Mouse (Mus musculus): ENCODE measurements at regions not wholly inside any gene's neighbourhood (a gene's known extent, or its start where the extent isn't known, plus 50 kb on each side); places are given as distances from the start of the nearest gene placed in this dataset.

DNA sequence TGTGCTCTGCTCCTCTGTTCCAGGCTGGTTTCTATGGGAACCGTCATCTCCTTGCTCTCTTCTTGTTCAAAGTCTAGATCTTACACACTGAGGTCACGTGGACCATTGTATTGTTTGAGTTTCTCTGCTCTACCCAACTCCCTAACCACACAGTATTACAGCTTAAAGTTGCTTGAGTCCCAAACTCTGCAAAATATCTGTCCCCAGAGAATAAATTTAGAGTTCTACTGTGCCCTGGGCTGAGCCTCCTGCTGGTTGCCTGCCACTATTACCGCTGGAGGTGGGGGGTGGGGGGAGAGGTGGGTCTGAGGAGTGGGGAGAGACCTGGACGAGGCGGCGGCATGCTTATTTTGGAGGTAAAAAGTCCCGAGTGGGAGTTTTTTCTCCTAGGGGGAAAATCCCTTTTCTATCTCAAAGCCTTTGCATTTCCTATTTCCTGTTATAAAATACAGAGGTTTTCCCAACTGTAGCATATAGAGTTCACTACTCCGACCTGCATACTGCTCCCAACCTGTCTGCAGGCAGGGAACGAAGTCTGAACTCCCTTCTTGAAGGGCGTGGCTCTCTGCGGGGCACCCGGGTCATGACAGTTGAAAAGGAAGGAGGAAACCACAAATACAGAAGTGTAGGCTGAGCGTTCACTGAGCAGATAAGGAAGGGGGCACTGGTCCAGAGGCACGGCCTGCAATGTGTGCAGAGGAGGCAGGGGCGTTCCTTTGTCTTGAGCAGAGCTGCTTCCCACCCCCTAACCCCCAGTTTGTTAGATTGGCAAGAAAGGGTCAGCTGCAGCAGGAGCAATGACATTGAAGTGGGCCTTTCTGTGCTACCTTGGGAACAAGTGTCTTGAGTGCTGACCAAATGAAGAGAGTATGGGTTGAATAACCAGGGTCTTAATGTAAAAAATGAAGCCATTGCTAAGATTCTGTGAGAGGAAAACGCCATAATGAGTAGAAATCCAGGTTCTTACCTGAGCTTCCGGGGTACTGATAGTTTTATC, 188.7 kb downstream of the Akap7 start:
- peak; percentile 12 for DNase-seq (ENCODE audit: low spot score)

DNA sequence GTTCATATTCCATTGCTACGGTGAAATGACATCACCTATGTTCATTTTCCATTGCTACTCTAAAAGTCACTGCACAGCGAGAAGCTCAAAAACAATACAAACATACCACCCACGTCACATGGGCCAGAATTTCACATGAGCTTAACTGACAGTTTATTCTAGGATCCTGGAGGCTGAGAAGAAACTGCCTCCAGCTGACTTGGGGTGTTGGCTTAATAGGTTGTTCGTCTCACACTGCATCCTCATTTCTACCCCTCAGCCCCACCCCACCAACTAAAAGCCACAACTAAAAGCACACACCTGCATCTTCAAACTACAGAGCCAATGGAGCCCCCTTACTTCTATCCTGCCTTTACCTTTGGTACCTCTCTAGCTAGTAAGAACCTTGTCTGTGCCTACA, 187.0 kb upstream of the Arg1 start:
- no peak for DNase-seq (ENCODE audit: low spot score)

DNA sequence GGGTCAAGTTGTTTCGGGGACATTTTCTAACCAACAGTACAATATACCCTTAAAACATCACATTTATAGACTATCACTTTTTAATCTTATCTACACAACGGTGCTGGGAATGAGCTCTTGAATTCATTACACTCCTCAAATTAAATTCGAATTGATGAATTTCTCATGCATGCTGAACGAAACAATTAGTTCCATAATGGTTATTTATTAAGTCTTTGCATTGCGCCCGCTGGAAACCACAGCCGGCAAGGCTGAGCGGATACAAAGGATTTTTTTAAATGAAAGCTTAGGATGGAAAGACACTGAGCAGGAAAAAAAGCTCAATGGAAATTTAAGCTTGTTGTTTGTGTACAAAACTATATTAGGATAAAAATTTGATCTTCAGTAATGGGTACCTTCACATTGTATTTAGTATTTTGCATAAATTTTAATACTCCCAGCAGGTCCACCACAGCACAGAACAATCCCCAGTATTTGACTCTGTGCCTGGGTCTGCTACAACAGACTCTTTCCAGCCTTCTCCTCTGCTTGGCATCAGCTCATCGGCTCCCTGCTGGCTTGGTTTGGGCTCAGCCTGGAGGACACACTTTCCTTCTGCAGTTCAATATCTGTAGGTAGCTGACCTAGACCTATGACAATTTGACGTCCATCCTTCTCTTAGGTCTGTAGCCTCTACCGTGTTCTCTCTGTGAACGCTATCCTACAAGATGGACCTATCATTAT, 185.3 kb upstream of the Arg1 start:
- DNase-seq (ENCODE audit: low spot score): no peak

DNA sequence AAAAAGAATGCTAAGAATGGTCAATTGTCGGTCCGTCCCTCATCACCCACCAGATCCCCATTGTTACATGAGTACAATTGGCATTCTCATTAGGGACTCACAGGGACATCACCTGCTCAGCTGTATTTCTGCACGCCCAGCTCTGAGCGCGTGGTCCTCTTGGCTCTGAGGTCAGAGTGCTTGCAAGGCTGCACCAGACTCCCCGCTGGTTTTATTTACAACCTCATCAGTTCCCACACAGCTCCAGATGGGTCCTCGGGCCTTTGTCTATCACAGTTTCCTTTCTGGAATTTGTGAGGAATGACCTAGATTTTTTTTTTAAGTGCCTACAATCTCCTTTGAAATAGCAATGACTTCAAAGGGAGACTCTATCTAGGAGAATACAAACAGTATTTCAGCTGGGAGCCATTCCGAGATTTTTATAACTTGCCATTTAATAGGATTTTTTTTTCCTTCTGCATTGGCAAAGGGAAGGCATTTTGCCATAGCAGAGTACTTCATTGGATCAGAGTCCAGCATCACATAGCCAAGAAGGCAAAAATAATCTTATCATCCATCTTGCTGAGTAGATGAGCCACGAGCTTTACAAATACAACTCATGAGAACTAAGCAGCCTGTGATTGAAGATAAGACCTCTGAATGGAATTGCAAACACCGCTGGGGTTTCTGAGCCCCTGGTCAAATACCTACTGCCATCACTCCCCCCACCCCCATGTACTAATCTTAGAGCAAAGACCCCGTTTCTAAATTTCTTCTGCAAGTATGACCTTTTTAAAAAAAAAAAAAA, 184.5 kb upstream of the Arg1 start:
- DNase-seq (ENCODE audit: low spot score): no peak

DNA sequence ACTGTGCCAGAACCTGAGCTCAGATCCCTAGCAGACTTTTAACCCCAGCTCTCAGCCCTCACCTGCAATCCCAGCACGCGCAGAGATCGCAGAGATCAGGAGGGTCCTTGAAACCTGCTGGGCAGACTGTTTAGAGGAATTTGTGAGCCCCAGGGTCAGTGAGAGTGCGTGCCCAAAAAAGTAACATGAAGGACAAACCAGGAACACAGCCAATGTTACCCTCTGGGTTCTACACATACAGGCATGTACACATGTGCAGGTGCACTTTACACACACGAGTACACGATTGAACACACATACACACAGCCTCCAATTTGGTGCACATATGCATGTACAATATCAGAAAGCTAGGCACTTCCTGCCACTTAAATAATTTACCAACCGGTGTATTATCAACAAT, 183.9 kb upstream of the Arg1 start:
- DNase-seq (ENCODE audit: low spot score): no peak

DNA sequence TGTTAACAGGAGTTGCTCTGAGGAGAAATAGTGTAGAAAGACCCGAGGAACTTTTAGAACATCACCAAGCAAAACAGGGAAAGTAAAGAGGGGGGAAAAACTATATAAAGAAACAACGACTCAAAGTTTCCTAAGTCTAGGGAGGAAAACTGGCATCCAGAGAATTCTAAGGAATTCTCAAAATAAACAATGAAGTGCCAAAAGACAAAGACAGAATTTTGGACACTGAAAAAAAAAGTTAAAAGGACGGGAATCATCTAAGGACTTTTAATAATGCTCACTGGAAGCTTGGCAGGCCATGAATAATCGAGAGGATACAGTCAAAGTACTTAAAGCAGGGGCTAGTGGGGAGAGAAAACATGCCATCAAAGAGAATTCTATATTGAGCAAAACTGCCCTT, 170.8 kb upstream of the Arg1 start:
- DNase-seq (ENCODE audit: low spot score): no peak

DNA sequence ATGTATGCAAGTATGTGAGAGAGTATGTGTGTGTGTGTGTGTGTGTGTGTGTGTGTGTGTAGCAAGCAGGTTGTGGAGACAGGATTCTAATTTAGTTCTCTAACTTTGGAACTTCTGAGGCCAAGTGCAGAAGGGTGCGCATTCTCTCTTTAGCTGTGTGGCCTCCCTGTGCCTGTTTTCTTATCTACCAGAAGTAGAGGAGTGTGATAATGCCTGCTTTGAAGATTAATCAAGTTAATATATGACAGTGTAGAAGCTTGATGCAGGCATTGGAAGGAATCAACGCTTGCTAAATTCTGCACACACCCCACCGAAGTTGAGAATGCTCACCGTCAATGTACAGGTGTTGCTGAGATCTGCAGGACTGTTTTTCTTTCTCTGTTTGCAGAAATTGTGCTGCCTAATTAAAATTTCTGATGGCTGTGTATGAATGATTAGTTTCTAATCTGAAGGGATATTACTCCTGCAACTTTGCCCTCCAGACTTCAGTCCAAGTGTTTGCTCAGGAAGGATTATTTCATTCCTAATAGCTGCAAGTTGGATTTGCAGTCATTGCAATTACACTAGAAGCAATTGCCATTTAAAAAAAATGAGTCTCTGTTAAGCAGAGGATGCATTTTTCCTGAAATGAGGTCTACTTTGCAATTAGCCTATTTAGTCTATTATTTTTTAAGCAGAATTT, 162.6 kb upstream of the Arg1 start:
- no peak for DNase-seq (ENCODE audit: low spot score)

DNA sequence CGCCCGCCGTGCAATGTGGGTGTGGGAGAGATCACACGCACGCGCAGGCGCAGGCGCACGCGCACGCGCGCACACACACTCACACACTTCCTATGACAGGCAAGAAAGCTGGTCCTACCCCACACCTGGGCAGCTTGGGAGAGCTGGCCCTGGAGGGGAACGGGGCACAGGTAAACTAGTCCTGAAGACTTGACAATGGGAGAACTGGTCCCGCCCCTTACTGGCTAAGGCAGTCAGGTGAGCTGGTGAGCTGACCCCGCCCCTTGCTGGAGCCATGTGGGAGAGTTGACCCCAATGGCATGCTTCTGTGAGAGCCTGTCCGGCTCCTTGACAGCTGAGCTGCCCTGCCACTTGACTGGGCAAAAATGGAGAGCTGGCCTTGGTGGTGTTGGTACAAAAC, 159.5 kb upstream of the Arg1 start:
- DNase-seq (ENCODE audit: low spot score): no peak

DNA sequence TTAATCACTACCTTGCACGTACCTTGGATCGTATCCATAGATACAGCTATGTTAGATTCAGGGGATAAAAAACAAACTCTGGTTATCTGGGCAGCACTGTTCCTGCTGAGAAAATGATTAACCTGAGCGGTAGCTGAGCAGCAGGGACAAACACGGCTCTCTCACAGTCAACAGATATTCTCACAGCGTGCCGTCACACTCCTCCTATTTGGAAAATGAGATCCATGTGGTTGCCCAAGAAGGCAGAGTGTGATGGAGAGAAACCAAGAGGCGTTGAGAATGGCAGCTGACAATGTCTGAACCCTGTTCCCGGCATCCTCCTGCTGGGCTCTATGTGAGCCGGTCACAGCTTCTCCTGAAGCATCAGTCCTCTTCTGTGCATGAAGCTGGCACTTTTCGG, 155.6 kb upstream of the Arg1 start:
- DNase-seq (ENCODE audit: low spot score): no peak

DNA sequence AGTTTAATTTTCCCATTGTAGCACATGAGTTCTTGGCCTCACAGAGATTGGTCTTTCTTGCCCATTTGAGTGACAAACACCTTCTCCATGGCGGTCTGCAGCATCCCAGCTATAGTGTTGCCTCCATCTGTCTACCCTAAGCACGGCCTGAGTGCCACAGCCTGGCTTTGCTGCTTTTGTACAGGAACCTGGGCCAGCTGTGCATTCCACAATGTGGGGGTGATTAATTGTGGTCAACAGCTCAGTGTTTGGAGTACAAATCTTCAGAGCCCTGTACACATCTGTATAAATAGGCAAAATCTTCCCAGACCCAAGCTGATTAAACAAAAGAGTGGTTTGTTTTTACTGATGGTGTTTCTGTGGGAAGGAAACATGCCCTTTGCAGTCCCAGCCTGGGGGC, 145.3 kb upstream of the Arg1 start:
- no peak for DNase-seq (ENCODE audit: low spot score)

DNA sequence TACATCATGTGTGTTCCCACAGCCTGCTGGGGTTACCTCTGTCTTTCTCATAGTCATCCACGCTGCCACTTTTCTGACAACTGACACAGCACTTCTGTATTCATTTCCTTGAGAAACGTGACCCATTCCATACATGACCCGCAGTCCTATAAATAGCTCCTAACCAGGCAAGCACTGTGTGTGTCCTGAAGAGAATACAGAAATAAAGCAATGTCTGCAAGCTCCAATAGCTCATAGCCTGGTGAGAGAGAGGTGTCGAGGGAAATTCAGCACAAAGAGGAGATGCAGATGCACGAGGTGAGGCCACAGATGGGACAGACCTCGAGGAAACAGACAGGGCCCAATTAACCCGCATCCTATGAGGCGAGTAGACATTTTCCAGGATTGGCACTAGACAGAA, 141.0 kb upstream of the Arg1 start:
- no peak for DNase-seq (ENCODE audit: low spot score)

DNA sequence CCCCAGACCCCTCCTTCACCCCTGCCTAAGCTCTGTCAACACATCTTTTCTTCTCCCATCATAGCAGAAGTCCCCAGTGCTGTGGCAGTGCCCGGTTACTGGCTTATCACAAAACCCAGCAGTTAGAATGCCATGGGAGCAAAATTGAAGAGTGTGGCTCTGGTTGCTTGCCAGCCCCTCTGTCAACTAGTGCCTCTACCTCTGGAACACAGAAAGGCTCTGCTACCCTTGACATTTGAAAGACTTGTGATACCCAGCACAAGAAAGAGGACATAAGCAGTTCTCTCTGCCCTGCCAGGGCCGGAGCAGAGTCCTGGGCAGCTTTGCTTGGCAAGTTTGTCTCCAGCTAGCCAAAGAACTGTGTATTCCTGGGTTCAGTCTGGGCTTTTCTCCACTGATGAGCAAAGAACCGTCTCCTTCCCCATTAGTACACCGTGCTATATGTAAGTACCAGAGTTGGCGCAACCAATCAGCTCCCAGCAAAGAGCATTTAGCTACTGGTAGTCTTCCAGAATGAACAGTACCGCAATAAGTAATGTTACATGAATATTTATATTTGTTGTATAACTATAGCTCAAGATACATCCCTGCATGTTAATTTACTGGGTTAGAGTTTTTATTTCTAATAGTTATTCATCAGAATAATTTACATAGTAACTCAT, 137.5 kb upstream of the Arg1 start:
- no peak for DNase-seq (ENCODE audit: low spot score)

DNA sequence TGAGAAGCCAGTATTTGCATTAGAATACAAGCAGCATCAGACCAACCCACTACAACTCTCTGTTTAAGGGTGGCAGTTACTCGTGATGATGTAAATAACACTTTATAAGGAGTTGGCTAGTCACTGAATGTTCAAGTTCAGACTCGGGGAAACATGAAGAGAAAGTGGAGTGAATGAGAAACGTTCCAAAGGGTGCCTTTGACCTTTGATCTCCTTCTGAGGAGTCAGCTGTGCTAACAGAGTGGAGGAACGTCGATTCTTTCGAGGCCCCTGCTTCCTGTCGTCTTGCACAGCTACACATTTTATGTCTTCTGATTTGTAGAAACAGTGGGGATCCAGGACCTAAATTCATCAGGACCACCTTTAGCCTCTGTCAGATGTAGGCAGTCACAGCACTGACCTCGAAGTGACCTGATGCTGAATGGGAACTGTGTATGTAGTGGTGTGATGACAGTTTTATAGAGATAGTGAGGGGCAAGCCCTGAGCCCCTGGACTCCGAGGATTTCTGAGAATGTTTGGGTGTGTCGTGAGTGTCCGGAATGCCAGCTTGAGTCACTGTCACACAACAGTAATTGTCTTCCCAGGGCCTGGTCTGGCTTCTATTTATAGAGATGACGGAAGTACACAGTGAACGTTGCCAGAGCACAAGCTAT, 134.2 kb upstream of the Arg1 start:
- DNase-seq (ENCODE audit: low spot score): no peak

DNA sequence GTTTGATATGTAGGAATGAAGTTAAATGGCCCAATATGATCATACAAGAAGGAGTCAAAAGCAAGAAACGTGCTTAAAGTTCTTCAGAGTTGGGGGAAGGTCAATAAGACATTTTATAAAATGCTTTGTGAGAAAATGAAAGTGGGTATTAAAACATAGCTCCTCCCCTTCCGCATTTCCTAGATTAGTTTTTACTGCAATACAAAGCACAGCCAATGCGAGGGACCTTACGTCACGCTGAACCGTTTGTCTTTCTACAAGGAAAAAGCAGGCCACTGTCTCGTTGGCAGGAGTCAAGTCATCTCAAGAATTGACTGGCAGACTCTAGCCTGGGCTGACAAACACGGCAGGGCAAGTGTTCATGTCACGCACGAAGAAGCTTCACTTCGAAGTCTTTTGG, 131.4 kb upstream of the Arg1 start:
- no peak for DNase-seq (ENCODE audit: low spot score)

DNA sequence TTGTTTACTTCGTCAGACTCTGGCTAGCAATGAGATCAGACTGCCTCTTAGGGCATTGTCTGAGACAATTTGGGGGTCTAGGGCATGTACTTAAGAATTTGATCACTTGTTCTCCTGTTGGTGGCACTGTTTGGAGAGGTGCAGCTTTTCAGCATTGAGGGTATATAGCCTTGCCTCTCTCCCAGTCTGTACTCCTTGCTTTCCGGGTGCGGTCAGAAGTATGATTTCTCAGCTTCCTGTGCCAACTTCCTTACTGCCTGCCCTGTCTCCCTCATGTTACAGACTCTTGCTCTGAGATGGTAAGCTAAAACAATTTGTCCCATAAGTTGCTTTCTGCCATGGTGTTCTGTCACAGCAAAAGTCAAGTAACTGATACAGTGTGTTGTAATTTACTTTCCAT, 124.7 kb upstream of the Arg1 start:
- DNase-seq (ENCODE audit: low spot score): no peak

DNA sequence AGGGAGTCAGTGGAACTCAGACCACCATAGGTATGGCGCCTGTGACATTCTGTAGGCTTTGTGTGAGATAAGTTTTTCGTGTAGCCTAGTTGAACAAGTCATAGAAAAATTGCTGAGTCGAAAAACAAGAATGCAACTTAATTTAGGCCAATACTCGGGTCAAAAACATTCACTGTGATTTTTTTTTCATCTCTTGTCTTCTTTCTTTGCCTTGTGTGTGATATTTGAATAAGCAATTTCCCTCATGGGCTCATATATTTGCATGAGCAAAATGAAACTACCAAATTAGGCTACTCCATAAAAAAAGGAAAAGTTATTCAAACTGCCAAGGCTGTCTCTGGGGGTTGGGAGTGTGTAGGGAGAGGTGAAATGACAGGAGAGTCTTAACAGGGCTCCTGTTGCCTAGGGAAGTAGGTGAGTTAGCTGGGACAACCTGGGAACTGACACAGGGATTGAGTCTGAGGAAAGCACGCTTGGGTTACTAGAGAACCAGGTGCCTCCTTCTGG, 124.1 kb upstream of the Arg1 start:
- no peak for DNase-seq (ENCODE audit: low spot score)

DNA sequence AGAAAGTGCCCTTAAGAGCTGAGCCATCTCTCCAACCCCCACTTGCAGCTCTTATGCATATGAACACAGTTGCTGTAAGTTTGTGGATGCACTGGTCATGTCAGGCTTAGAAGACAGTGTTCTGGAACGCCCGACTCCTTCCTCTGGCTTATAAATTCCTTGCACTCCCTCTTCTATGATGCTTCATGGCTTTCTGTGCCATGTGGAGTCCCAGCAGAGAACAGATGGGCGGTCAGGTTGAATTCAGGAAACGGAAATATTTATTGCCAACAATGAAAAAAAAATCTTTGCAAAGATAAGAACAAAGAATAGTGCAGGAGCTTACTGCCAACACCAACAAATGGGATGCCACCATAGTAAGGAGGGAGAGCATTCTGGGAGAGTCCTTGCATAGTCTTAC, 113.9 kb upstream of the Arg1 start:
- no peak for DNase-seq (ENCODE audit: low spot score)

DNA sequence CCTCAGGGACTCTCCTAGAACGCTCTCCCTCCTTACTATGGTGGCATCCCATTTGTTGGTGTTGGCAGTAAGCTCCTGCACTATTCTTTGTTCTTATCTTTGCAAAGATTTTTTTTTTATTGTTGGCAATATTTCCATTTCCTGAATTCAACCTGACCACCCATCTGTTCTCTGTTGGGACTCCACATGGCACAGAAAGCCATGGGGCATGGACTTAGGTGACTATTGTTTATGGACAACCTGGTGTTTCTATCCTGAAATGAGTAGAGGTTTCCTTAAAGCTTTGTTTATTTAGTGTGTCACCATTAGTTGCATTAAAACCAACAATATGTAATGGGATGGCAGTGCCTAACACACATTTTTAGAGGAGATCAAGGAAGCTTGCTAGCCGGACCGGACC, 112.6 kb upstream of the Arg1 start:
- no peak for DNase-seq (ENCODE audit: low spot score)

DNA sequence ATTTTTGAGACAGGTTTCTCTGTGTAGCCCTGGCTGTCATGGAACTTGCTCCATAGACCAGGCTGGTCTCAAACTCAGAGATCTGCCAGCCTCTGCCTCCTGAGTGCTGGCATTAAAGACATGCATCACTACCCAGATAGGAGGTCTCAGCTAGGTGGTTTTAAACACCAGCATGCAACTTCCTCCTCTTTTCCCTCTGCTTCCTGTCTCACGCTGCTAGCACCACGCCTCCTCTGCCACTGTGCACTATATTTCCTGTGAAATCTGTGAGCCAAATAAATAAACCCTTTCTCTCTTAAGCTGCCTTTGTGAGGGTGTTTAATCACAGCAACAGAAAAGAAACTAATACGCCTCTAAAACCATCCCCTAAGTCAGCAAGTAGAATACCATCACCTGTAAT, 109.6 kb upstream of the Arg1 start:
- no peak for DNase-seq (ENCODE audit: low spot score)

DNA sequence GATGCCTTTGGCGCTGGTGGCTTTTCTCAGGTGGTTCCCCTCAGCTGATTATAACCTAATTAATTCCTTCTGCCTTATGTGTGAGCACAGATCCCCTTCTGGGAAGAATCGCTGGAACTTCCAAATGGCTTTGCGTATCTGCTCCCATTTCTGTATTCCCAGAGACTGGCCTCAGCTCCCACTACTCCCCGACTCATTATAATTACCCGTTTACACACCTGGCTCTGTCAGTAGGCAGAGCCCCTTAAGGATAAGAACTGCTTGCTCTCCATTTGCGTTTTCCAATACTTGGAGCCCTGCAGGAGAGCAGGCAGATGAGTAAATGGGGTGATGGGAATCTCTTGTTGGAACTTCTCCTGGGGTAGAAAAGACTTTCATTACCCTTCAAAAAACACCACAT, 108.1 kb upstream of the Arg1 start:
- no peak for DNase-seq (ENCODE audit: low spot score)

Data from heart, adult 8-10 months (tissue).